Mouse (Mus musculus): ENCODE data around the gene Pfn3. TPM values are rescaled to one million over a fixed set of nuclear protein-coding genes. Genes with fewer than 3 reads are reported as not detected.

The Pfn3 gene
- total RNA-seq, 1 experiment, result not detected

DNA sequence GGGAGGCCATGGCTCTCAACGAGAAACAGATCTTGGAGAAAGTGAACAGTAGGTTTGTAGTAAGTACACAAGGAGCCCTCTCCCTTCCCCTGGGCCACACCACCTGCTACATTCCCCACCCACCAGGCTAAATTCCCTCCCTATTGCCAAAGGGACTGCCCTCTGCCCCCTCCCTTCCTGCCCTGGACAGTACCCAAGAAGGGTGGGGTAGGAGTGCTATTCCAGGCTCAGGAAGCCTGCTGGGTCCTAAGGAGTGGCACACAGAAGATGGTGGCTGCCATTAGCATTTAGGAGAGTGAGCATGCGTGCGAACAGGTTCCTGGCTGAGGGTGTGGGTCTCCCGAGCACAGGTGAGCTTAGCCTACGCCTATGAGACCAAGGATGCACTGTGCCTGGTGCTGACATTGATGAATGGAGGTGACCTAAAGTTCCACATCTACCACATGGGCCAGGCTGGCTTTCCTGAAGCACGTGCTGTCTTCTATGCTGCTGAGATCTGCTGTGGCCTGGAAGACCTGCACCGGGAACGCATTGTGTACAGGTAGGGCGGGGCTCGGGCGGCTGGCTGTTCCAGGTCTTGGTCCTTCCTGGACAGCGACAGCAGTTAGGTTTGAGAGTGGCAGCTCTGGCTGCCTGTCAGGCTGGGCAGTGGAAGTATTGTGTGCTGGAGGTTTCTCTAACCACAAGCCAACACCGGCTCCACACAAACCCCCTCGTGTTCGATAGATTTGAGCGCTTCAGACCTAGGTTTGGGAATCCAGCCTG lies 36.9 kb upstream of the Pfn3 start:
- in situ Hi-C loops (cut with MboI; ENCODE audit: low sequenced_read_pairs in 2 of 2, unreplicated experiment in 2 of 2), result no loop called here
- no peak overlapping the region for H3K27ac ChIP-seq (ENCODE audit: insufficient read depth, low read depth, low read length, poor library complexity, severe bottlenecking)
- H3K4me1 ChIP-seq (ENCODE audit: control insufficient read depth in 2 of 2, insufficient read depth in 2 of 2, low read length in 2 of 2, poor library complexity in 1 of 2), result peaks cover 10 to 39% of the 10 kb centered on the region in 2 experiments
- no peak overlapping the region for H3K4me3 ChIP-seq (ENCODE audit: insufficient read depth in 1 of 2, low read depth in 1 of 2, low read length in 2 of 2, poor library complexity in 1 of 2, severe bottlenecking in 1 of 2)
- TF ChIP-seq MAFK (IDR thresholded peaks at IDR 0.05; ENCODE audit: insufficient read depth, low read depth, low read length) (no peak), ZC3H11A (IDR thresholded peaks at IDR 0.05; ENCODE audit: borderline replicate concordance, low read depth, low read length) (no peak), CHD2 (IDR thresholded peaks at IDR 0.05; ENCODE audit: low read depth, low read length) (no peak), HCFC1 (IDR thresholded peaks at IDR 0.05; ENCODE audit: borderline replicate concordance, insufficient read depth, low read length) (no peak), ZNF384 (IDR thresholded peaks at IDR 0.05; ENCODE audit: low read depth, low read length) (no peak)
- no peaks in the 10 kb centered on the region for H3K9me3 ChIP-seq (ENCODE audit: control insufficient read depth, insufficient read depth, low read depth, low read length)
- H3K9ac ChIP-seq (ENCODE audit: insufficient read depth, low read depth, low read length, poor library complexity, severe bottlenecking), result no peak overlapping the region
- DNase-seq (ENCODE audit: low read depth, low spot score), result no peak
- H3K36me3 ChIP-seq (ENCODE audit: control insufficient read depth, insufficient read depth, low read length, poor library complexity, severe bottlenecking), result peaks cover 65% of the 10 kb centered on the region

DNA sequence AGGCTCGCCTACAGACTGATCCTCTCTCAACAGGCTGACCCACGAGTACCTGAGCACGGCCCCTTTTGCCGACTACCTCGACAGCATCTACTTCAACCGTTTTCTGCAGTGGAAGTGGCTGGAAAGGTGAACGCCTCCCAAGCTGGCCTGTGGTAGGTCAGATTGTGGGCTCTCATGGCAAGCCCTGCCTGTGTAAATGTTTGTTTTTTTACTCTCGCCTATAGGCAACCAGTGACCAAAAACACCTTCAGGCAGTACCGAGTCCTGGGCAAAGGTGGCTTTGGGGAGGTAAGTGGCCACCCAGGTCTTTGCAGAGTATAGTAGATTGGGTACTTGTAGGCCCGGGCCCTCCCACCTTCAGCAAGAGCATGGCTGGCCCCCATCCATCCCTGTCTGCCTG lies 36.3 kb upstream of the Pfn3 start:
- no peak for TF ChIP-seq ZC3H11A (IDR thresholded peaks at IDR 0.05; ENCODE audit: borderline replicate concordance, low read depth, low read length)
- no peak for TF ChIP-seq HCFC1 (IDR thresholded peaks at IDR 0.05; ENCODE audit: borderline replicate concordance, insufficient read depth, low read length)
- TF ChIP-seq CHD2 (IDR thresholded peaks at IDR 0.05; ENCODE audit: low read depth, low read length), result no peak
- TF ChIP-seq ZNF384 (IDR thresholded peaks at IDR 0.05; ENCODE audit: low read depth, low read length), result no peak
- TF ChIP-seq MAFK (IDR thresholded peaks at IDR 0.05; ENCODE audit: insufficient read depth, low read depth, low read length), result no peak
- Histone ChIP-seq H3K9me3 (ENCODE audit: control insufficient read depth, insufficient read depth, low read depth, low read length) (no peaks in the 10 kb centered on the region), H3K9ac (ENCODE audit: insufficient read depth, low read depth, low read length, poor library complexity, severe bottlenecking) (no peak overlapping the region), H3K36me3 (ENCODE audit: control insufficient read depth, insufficient read depth, low read length, poor library complexity, severe bottlenecking) (peaks cover 64% of the 10 kb centered on the region), H3K4me3 (ENCODE audit: insufficient read depth in 1 of 2, low read depth in 1 of 2, low read length in 2 of 2, poor library complexity in 1 of 2, severe bottlenecking in 1 of 2) (no peak overlapping the region), H3K4me1 (ENCODE audit: control insufficient read depth in 2 of 2, insufficient read depth in 2 of 2, low read length in 2 of 2, poor library complexity in 1 of 2) (peaks cover 10 to 45% of the 10 kb centered on the region in 2 experiments), H3K27ac (ENCODE audit: insufficient read depth, low read depth, low read length, poor library complexity, severe bottlenecking) (no peak overlapping the region)
- in situ Hi-C loops (cut with MboI; ENCODE audit: low sequenced_read_pairs in 2 of 2, unreplicated experiment in 2 of 2), result no loop called here
- DNase-seq (ENCODE audit: low read depth, low spot score), result no peak

DNA sequence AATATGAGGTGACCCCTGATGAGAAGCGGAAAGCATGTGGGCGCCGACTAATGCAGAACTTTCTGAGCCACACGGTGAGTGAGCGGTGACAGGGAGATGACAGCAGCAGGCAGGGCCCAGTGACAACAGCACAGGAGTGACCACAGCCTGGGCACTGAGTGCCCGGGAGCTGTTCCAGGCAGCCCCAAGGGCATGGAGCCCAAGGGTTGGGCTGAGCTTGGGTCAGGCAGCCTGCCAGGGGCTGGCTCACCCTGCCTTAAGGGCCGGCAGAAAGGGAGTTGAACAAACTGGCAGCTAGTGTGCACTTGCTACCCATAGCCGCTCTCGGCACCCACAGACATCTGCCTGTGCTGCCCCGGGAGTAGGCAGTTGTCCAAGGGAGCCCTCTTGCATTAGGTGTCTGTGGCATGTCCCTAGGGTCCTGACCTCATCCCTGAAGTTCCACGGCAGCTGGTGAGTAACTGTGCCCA lies 35.5 kb upstream of the Pfn3 start:
- DNase-seq (ENCODE audit: low read depth, low spot score), result no peak
- no peak for TF ChIP-seq HCFC1 (IDR thresholded peaks at IDR 0.05; ENCODE audit: borderline replicate concordance, insufficient read depth, low read length)
- TF ChIP-seq MAFK (IDR thresholded peaks at IDR 0.05; ENCODE audit: insufficient read depth, low read depth, low read length), result no peak
- no peak for TF ChIP-seq ZC3H11A (IDR thresholded peaks at IDR 0.05; ENCODE audit: borderline replicate concordance, low read depth, low read length)
- no peak for TF ChIP-seq CHD2 (IDR thresholded peaks at IDR 0.05; ENCODE audit: low read depth, low read length)
- TF ChIP-seq ZNF384 (IDR thresholded peaks at IDR 0.05; ENCODE audit: low read depth, low read length), result no peak
- H3K9ac ChIP-seq (ENCODE audit: insufficient read depth, low read depth, low read length, poor library complexity, severe bottlenecking), result no peak overlapping the region
- H3K4me1 ChIP-seq (ENCODE audit: control insufficient read depth in 2 of 2, insufficient read depth in 2 of 2, low read length in 2 of 2, poor library complexity in 1 of 2), result peaks cover 10 to 45% of the 10 kb centered on the region in 2 experiments
- no peak overlapping the region for H3K4me3 ChIP-seq (ENCODE audit: insufficient read depth in 1 of 2, low read depth in 1 of 2, low read length in 2 of 2, poor library complexity in 1 of 2, severe bottlenecking in 1 of 2)
- H3K27ac ChIP-seq (ENCODE audit: insufficient read depth, low read depth, low read length, poor library complexity, severe bottlenecking), result no peak overlapping the region
- in situ Hi-C loops (cut with MboI; ENCODE audit: low sequenced_read_pairs in 2 of 2, unreplicated experiment in 2 of 2), result no loop called here
- peaks cover 58% of the 10 kb centered on the region for H3K36me3 ChIP-seq (ENCODE audit: control insufficient read depth, insufficient read depth, low read length, poor library complexity, severe bottlenecking)
- H3K9me3 ChIP-seq (ENCODE audit: control insufficient read depth, insufficient read depth, low read depth, low read length), result no peaks in the 10 kb centered on the region

DNA sequence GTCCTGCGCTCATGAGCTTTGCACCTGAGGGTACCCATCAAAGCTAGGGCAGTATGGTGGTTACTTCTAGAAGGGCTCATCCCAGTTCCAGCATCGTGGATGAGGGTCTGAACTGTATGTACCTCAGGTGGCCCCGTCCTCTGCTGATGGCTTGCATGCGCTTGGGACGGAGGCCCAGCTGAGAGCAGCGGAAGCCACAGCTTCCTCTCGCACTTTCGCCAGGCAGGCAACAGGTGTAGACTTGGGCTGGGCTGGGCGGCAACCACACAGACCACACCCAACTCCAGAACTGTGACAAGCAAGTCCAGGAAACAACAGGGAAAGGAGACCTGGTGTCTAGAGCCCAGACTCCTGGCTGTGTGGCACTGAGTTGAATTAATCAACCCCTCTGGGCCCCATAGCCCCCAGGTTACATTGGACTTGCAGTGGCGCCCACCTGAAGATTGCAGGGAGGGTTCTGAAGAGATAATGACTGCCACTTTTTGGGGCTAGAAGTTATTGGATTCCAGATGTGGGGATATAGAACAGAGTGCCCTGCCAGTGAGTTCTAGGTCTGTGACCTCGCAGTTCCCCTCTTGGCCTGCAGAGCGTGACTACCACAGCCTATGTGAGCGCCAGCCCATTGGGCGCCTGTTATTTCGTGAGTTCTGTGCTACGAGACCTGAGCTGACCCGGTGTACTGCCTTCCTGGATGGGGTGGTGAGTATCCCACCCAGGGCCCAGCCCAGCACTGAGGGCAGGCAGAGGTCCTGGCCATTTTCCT lies 34.8 kb upstream of the Pfn3 start:
- H3K36me3 ChIP-seq (ENCODE audit: control insufficient read depth, insufficient read depth, low read length, poor library complexity, severe bottlenecking), result peaks cover 53% of the 10 kb centered on the region
- no peak for DNase-seq (ENCODE audit: low read depth, low spot score)
- H3K27ac ChIP-seq (ENCODE audit: insufficient read depth, low read depth, low read length, poor library complexity, severe bottlenecking), result peak overlapping the region; percentile 30; the same call in 1 of the 2 replicates
- no peaks in the 10 kb centered on the region for H3K9me3 ChIP-seq (ENCODE audit: control insufficient read depth, insufficient read depth, low read depth, low read length)
- H3K9ac ChIP-seq (ENCODE audit: insufficient read depth, low read depth, low read length, poor library complexity, severe bottlenecking), result peak overlapping the region; percentile 3; the same call in 1 of the 2 replicates
- no peak overlapping the region for H3K4me3 ChIP-seq (ENCODE audit: insufficient read depth in 1 of 2, low read depth in 1 of 2, low read length in 2 of 2, poor library complexity in 1 of 2, severe bottlenecking in 1 of 2)
- H3K4me1 ChIP-seq (ENCODE audit: control insufficient read depth in 2 of 2, insufficient read depth in 2 of 2, low read length in 2 of 2, poor library complexity in 1 of 2), result peaks cover 10 to 45% of the 10 kb centered on the region in 2 experiments
- TF ChIP-seq ZC3H11A (IDR thresholded peaks at IDR 0.05; ENCODE audit: borderline replicate concordance, low read depth, low read length) (no peak), ZNF384 (IDR thresholded peaks at IDR 0.05; ENCODE audit: low read depth, low read length) (no peak), CHD2 (IDR thresholded peaks at IDR 0.05; ENCODE audit: low read depth, low read length) (no peak), MAFK (IDR thresholded peaks at IDR 0.05; ENCODE audit: insufficient read depth, low read depth, low read length) (no peak), HCFC1 (IDR thresholded peaks at IDR 0.05; ENCODE audit: borderline replicate concordance, insufficient read depth, low read length) (no peak)
- in situ Hi-C loops (cut with MboI; ENCODE audit: low sequenced_read_pairs in 2 of 2, unreplicated experiment in 2 of 2), result no loop called here

Measured in ES-E14 (cell line).